Mouse (Mus musculus) kidney, embryonic 14.5 days (tissue): ENCODE results near the gene Tspyl3. TPM values are rescaled to one million over a fixed set of nuclear protein-coding genes. Genes with fewer than 3 reads are reported as not detected.

Experiments
- ATAC-seq: fragments of 200-750 bp; cut with Nextera tagmentation; 2 replicates; pipeline ENCODE4 v1.8.0; 2017; ENCODE audit warnings: moderate number of reproducible peaks, mild to moderate bottlenecking, moderate TSS enrichment, moderate library complexity; ENCODE audit not compliant: low FRiP score, low TSS enrichment
- H3K27ac ChIP-seq: fragments of 300-500 bp; sonication (generic); 2 replicates; pipeline ENCODE4 v1.5.1; 2014; ENCODE audit warnings: low read depth, mild to moderate bottlenecking, low read length, moderate library complexity, mixed read lengths
- H3K27me3 ChIP-seq: fragments of 300-500 bp; sonication (generic); 2 replicates; pipeline ENCODE4 v1.6.1; 2014; ENCODE audit warnings: mild to moderate bottlenecking, low read length; ENCODE audit not compliant: control insufficient read depth, insufficient read depth
- H3K36me3 ChIP-seq: fragments of 300-500 bp; sonication (generic); 2 replicates; pipeline ENCODE4 v1.6.1; 2014; ENCODE audit warnings: low read length, mixed read lengths; ENCODE audit not compliant: control insufficient read depth, insufficient read depth
- H3K4me1 ChIP-seq: fragments of 300-500 bp; sonication (generic); 2 replicates; pipeline ENCODE4 v1.6.1; 2014; ENCODE audit warnings: low read length, mixed read lengths; ENCODE audit not compliant: control insufficient read depth, insufficient read depth
- H3K4me2 ChIP-seq: fragments of 300-500 bp; sonication (generic); replicated peaks from 2 replicates; pipeline ENCODE4 v1.6.1; 2014; ENCODE audit warnings: low read depth, mild to moderate bottlenecking, low read length
- H3K4me3 ChIP-seq: fragments of 300-500 bp; sonication (generic); 2 replicates; pipeline ENCODE4 v1.5.1; 2014; ENCODE audit warnings: mild to moderate bottlenecking, low read length
- H3K9ac ChIP-seq: fragments of 300-500 bp; sonication (generic); 2 replicates; pipeline ENCODE4 v1.6.1; 2014; ENCODE audit warnings: low read depth, mild to moderate bottlenecking, low read length, moderate library complexity
- H3K9me3 ChIP-seq: fragments of 300-500 bp; sonication (generic); 2 replicates; pipeline ENCODE4 v1.6.1; 2016; ENCODE audit warnings: low read length; ENCODE audit not compliant: control insufficient read depth
- WGBS: fragments of 180-500 bp; shearing (Covaris S2); extraction: QIAGEN DNeasy Blood & Tissue Kit; methylation state at CpG from one replicate; pipeline ENCODE4 v1.1.7; 2014; 5-methylcytosine and 5-hydroxymethylcytosine counted together
- polyA plus RNA-seq: library from polyadenylated mRNA; unstranded; fragments of >200 nt; fragmentation: Nextera tagmentation; extraction: Ambion mirVana; gene quantifications from 2 replicates; pipeline ENCODE4 v1.2.1, GENCODE M21; 2014

Gene Tspyl3
- polyA plus RNA-seq, 1 experiment from 2014 or later: 9.6 TPM

- no peaks in the 10 kb centered on the region for H3K9me3 ChIP-seq
- no peak for ATAC-seq
- H3K27me3 ChIP-seq: no peaks in the 10 kb centered on the region
- 98% methylated on average over 3 of the region's 3 CpGs for WGBS
- H3K4me1 ChIP-seq: no peaks in the 10 kb centered on the region
- no peak overlapping the region for H3K4me3 ChIP-seq
- no peak overlapping the region for H3K4me2 ChIP-seq
- peaks cover 87% of the 10 kb centered on the region for H3K36me3 ChIP-seq
- no peak overlapping the region for H3K9ac ChIP-seq
- H3K27ac ChIP-seq: no peak overlapping the region
Observed at GRCm38 (mm10) chr2:153194255-153194654, 31.0 kb downstream of the Tspyl3 start.

- Histone ChIP-seq H3K36me3 (peaks cover 89% of the 10 kb centered on the region), H3K27ac (no peak overlapping the region), H3K27me3 (no peaks in the 10 kb centered on the region), H3K9me3 (no peaks in the 10 kb centered on the region), H3K4me2 (no peak overlapping the region), H3K4me3 (no peak overlapping the region), H3K9ac (no peak overlapping the region), H3K4me1 (no peaks in the 10 kb centered on the region)
- 74% methylated on average over 2 of the region's 2 CpGs for WGBS
- ATAC-seq: no peak
Observed at GRCm38 (mm10) chr2:153191242-153191641, 34.0 kb downstream of the Tspyl3 start.

- H3K36me3 ChIP-seq: peaks cover 90% of the 10 kb centered on the region
- ATAC-seq: no peak
- WGBS: 70% methylated on average over 2 of the region's 2 CpGs
Observed at GRCm38 (mm10) chr2:153187848-153188247, 37.4 kb downstream of the Tspyl3 start.

GRCm38 (mm10) chr2:153186176-153186591, 39.1 kb downstream of the Tspyl3 start:
- no peaks in the 10 kb centered on the region for H3K9me3 ChIP-seq
- no peaks in the 10 kb centered on the region for H3K4me1 ChIP-seq
- no peak overlapping the region for H3K9ac ChIP-seq
- 44% methylated on average over 2 of the region's 2 CpGs for WGBS
- peaks cover 88% of the 10 kb centered on the region for H3K36me3 ChIP-seq
- H3K4me2 ChIP-seq: no peak overlapping the region
- ATAC-seq: no peak
- no peak overlapping the region for H3K27ac ChIP-seq
- H3K4me3 ChIP-seq: no peak overlapping the region
- H3K27me3 ChIP-seq: no peaks in the 10 kb centered on the region

More at GRCm38 (mm10) chr2:153187848-153188247, 37.4 kb downstream of the Tspyl3 start:
- H3K4me1 ChIP-seq: no peaks in the 10 kb centered on the region
- no peak overlapping the region for H3K4me3 ChIP-seq
- no peaks in the 10 kb centered on the region for H3K27me3 ChIP-seq
- no peak overlapping the region for H3K4me2 ChIP-seq
- no peak overlapping the region for H3K27ac ChIP-seq
- no peaks in the 10 kb centered on the region for H3K9me3 ChIP-seq
- no peak overlapping the region for H3K9ac ChIP-seq

GRCm38 (mm10) chr2:153179961-153180360, 45.3 kb downstream of the Tspyl3 start:
- no peak overlapping the region for H3K27ac ChIP-seq
- ATAC-seq: no peak
- no peaks in the 10 kb centered on the region for H3K9me3 ChIP-seq
- H3K4me3 ChIP-seq: no peak overlapping the region
- H3K4me2 ChIP-seq: no peak overlapping the region
- H3K4me1 ChIP-seq: no peaks in the 10 kb centered on the region
- H3K9ac ChIP-seq: no peak overlapping the region
- H3K36me3 ChIP-seq: peaks cover 57% of the 10 kb centered on the region
- WGBS: 87% methylated on average over 3 of the region's 3 CpGs
- no peaks in the 10 kb centered on the region for H3K27me3 ChIP-seq

GRCm38 (mm10) chr2:153179126-153179860, 45.9 kb downstream of the Tspyl3 start:
- Histone ChIP-seq H3K4me2 (no peak overlapping the region), H3K9me3 (no peaks in the 10 kb centered on the region), H3K9ac (no peak overlapping the region), H3K4me1 (no peaks in the 10 kb centered on the region), H3K4me3 (no peak overlapping the region), H3K27ac (no peak overlapping the region), H3K27me3 (no peaks in the 10 kb centered on the region), H3K36me3 (peaks cover 50% of the 10 kb centered on the region)
- ATAC-seq: no peak
- WGBS: 78% methylated on average over 10 of the region's 10 CpGs

GRCm38 (mm10) chr2:153177188-153177587, 48.1 kb downstream of the Tspyl3 start:
- no peak overlapping the region for H3K4me2 ChIP-seq
- no peaks in the 10 kb centered on the region for H3K27me3 ChIP-seq
- ATAC-seq: no peak

GRCm38 (mm10) chr2:153175995-153176570, 49.2 kb downstream of the Tspyl3 start:
- no peak overlapping the region for H3K4me2 ChIP-seq
- H3K9me3 ChIP-seq: no peaks in the 10 kb centered on the region
- no peaks in the 10 kb centered on the region for H3K4me1 ChIP-seq
- H3K27me3 ChIP-seq: no peaks in the 10 kb centered on the region
- ATAC-seq: no peak
- peaks cover 25% of the 10 kb centered on the region for H3K36me3 ChIP-seq
- H3K27ac ChIP-seq: no peak overlapping the region
- H3K4me3 ChIP-seq: no peak overlapping the region
- WGBS: 17% methylated on average over 8 of the region's 8 CpGs
- no peak overlapping the region for H3K9ac ChIP-seq

More at GRCm38 (mm10) chr2:153177188-153177587, 48.1 kb downstream of the Tspyl3 start:
- Histone ChIP-seq H3K27ac (no peak overlapping the region), H3K36me3 (peaks cover 32% of the 10 kb centered on the region), H3K4me1 (no peaks in the 10 kb centered on the region), H3K9ac (no peak overlapping the region), H3K4me3 (no peak overlapping the region), H3K9me3 (no peaks in the 10 kb centered on the region)
- 81% methylated on average over 3 of the region's 3 CpGs for WGBS
